Mouse (Mus musculus) kidney, postnatal 25 days (tissue): Measurements from ENCODE around the gene Tsen54.

Experiments used
- DNase-seq, 2 experiments: peaks; one replicate each; pipeline ENCODE4 v3.0.0; 2021; ENCODE audit warnings: mixed read lengths in 2 of 2

The Tsen54 gene

GRCm38 (mm10) chr11:115803072-115803709 lies 11.3 kb upstream of the Tsen54 start:
- DNase-seq = peak; percentile 46 to 63

DNA sequence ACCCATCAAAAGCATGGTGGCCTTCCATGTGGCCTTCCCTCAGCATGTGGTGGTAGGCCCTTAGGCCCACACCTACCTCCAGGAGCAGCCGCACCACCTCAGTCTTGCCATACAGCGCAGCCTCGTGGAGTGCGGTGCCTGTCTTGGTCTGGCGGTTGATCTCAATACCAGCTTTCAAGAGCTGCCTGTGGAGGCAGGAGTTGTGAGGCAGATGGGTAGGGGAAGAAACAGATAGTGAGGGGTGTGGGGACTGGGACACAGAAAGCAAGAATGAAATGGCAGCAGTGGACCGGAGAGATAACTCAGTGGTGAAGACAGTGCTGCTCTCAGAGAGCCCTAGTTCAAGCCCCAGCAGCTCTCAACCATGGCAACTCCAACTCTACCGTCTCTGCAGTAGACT lies 9.5 kb upstream of the Tsen54 start:
- DNase-seq = no peak

DNA sequence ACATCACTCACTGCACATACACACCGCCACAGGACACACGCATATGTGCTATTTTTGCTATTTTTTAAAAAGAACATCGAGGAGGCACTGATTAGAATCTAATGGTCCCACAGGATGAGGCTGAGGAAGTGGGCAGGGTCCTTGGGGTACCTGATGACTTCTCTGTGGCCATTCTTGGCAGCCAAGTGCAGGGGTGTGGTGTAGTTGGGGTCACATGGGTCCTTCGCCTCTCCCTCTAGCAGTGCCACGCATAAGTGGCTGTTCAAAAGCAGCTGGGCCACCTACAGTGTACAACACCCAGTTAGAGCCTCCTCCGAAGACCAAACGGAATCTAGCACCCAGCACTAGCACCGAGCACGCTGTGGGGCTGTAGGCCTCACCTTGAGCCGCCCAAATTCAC lies 8.4 kb upstream of the Tsen54 start:
- DNase-seq = peak; percentile 49 to 80

- DNase-seq = no peak
These were observed 7.2 kb upstream of the Tsen54 start for GRCm38 (mm10) chr11:115807306-115807705.

GRCm38 (mm10) chr11:115807971-115808370 lies 6.6 kb upstream of the Tsen54 start:
- DNase-seq = no peak

GRCm38 (mm10) chr11:115808696-115809310 lies 5.7 kb upstream of the Tsen54 start:
- peak; percentile 65 to 83 for DNase-seq

GRCm38 (mm10) chr11:115809311-115809781 lies 5.2 kb upstream of the Tsen54 start:
- DNase-seq = peak; percentile 69 to 88

DNA sequence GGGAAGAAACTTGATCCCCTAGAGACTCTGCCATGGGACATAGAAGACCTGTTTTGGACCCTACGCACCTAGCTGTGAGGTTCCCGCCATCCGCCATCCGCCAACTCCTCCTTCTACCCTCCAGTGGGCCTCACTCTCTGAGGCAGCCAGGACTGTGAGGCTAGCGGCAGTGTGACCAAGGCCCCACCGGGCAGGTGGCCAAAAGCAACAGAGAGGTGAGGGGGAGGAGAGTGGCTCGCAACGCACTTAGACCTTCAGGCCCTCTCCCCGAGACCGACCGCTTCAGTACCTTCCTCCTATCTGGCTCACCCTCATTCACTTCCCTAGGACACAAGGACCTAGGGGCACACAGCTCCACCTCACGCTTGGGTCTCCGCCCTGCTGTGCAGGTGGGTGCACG lies 4.1 kb upstream of the Tsen54 start:
- DNase-seq = peak; percentile 84 to 93

DNA sequence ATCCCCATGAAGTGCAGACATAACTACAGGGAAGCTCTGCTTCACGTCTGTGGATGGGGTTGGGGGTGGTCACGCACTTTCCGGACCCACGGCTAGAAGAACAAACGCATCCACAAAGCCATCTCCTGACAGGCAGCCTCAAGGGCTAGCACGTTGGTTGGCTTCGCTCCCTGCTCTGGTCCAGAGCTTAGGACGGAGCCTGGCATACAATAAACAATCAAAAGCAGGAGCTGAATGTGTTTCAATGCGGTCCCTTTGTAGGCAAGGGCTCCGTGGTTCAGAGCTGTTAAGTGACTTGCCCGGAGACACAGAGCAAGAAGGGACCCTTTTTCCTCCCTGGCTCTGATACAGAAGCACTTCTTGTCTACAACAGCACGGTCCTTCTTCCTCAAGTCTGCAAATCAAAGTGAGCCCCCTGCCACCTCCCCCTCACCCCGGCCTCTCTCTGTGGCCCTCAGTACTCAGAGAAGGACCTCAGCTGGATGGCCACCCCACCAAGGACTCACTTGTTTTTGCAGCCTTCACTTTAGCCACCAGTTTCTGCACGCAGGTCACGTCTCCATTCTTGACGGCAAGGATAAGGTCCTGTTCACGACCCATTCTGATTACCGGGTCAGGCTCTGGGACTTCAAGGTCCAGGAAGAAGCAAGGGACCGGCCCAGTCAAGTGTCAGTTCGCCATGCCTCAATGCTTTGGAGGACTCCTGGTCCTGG lies 3.0 kb upstream of the Tsen54 start:
- no peak for DNase-seq

- DNase-seq = peak; percentile 67 to 87
These were observed 2.4 kb upstream of the Tsen54 start for GRCm38 (mm10) chr11:115812095-115812494.

GRCm38 (mm10) chr11:115812533-115813420 lies 1.7 kb upstream of the Tsen54 start:
- peak; percentile 41 to 77 for DNase-seq

- peak; percentile 98 to 99 for DNase-seq
These were observed 822 bp upstream of the Tsen54 start, which contains the start of gene Caskin2 for GRCm38 (mm10) chr11:115813507-115814296. TSS of gene Caskin2 (minus strand) at chr11:115813639.

GRCm38 (mm10) chr11:115817331-115817730 lies 2.8 kb downstream of the Tsen54 start:
- DNase-seq = peak in 1 of 2 experiments; percentile 41

- DNase-seq = peak; percentile 30 to 74
These were observed 5.5 kb downstream of the Tsen54 start for GRCm38 (mm10) chr11:115819915-115820623.

DNA sequence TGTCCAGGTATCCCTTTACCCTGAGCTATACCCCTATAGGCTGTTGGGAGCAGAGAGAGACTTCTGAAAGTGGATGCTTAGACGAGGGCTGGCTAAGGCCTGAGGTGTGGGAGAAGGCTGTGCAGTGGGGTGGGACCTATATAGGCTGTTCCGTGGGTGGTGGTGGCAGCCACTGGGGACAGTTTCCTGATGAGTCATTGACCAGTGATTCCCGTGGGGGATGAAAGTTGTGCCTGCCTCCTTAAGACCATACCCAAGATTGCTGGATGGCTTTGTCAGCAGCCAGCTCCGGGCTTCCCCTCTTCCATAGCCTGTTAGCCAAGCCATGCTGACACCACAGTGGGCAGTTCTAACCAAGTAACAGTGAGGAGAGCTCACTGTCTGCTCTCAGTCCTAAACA lies 6.5 kb downstream of the Tsen54 start:
- DNase-seq = no peak

- DNase-seq = peak; percentile 96 to 98
These were observed 9.5 kb downstream of the Tsen54 start, which contains the start of gene Llgl2 for GRCm38 (mm10) chr11:115823774-115824740. TSS of gene Llgl2 (plus strand) at chr11:115824049.

- DNase-seq = no peak
These were observed 10.3 kb downstream of the Tsen54 start for GRCm38 (mm10) chr11:115824813-115825212.

GRCm38 (mm10) chr11:115826487-115826886 lies 12.0 kb downstream of the Tsen54 start:
- DNase-seq = no peak

- no peak for DNase-seq
These were observed 13.1 kb downstream of the Tsen54 start for GRCm38 (mm10) chr11:115827624-115828023.

DNA sequence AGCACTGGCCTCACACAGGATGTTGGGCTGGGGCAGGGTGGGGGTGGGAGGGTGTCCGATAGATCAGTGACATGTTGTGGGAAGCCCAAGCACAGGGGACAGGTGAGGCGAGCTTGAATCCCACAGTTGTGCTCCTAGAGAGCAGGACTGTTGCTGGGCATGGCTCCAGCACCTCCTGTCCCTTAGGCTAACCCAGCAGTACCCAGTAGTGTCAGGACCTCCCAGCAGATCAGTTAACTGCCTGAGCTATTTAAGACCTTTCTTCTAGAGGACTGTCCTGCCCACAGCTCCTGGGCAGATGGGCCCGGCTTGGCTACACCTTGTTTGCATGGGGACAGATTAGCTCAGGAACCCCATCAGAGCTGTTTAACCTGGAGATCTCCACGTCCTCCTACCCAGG lies 14.5 kb downstream of the Tsen54 start:
- DNase-seq = peak in 1 of 2 experiments; percentile 72
